Comparison of ENCODE assay signal across 7 mouse cellular contexts in the genomic region with DNA sequence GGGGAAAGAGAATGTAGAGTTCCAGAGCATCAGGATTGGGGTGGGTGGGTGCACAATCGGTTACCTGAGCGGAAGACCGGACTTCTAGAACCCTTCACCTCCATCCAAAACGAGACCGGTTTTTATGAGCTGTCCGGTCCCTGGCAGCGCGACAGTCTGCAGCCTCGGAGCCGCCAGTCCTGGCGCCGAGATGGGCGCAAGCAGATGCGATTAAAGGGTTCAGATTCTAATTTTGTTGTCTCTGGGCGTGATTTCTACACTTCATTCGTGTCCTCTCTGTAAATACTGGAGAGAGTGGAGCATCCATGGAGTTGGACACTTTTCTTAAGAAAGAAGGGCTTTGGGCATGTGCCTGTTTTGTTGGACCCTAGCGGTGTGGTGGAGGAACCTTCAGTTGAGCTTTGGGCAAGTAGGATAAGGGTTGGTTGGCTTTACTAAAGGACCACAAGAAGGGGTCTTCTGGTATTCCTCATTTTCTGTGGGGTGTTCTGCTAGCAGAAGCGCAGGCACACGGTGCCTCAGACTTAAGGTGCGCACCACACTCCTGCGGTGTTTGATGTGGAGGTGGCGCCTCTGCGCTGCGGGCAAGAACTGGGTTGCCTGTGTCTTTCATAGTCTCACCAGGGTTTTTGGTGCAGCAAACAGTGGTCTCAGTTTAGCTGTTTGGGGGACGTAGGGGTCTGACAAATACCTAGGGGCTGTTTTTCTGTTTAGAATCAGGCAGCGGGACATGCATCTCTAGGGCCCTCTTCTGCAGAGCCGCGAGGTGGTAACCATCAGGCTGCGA. TPM values are rescaled to one million over a fixed set of nuclear protein-coding genes. Genes with fewer than 3 reads are reported as not detected.
DNase-seq lines count a peak whose midpoint lies in the region; ATAC-seq and TF ChIP-seq lines count a peak whose summit lies in the region.

No protein-coding gene starts in this region.

- H3K4me3 ChIP-seq in lung, postnatal 0 days (ENCODE audit: low read depth, low read length) = peak overlapping the region; percentile 46
- peak overlapping the region; percentile 42 for H3K4me3 ChIP-seq in embryonic facial prominence, embryonic 11.5 days (ENCODE audit: low read depth, low read length)
- H3K4me3 ChIP-seq in intestine, postnatal 0 days (ENCODE audit: low read depth, low read length) = peak overlapping the region; percentile 40
- H3K4me3 ChIP-seq in midbrain, embryonic 16.5 days (ENCODE audit: low read depth, low read length) = peak overlapping the region; percentile 62

- peak overlapping the region; percentile 71 for H3K4me2 ChIP-seq in lung, postnatal 0 days (replicated peaks; ENCODE audit: low read depth, low read length)
- H3K4me2 ChIP-seq in embryonic facial prominence, embryonic 11.5 days (ENCODE audit: low read depth, low read length) = peak overlapping the region; percentile 89
- H3K4me2 ChIP-seq in intestine, postnatal 0 days (replicated peaks; ENCODE audit: low read depth) = peak overlapping the region; percentile 66
- H3K4me2 ChIP-seq in midbrain, embryonic 16.5 days (ENCODE audit: low read length) = peak overlapping the region; percentile 96

- no peak for DNase-seq in lung, postnatal 0 days (ENCODE audit: low spot score)
- no peak for DNase-seq in lung, postnatal 36 days
- DNase-seq in embryonic facial prominence, embryonic 11.5 days (ENCODE audit: low spot score) = peak; percentile 9
- DNase-seq in thymus, postnatal 36 days = no peak
- no peak for DNase-seq in adrenal gland, adult 18-20 months (ENCODE audit: low spot score in 2 of 2)

- H3K27me3 ChIP-seq in lung, postnatal 0 days (replicated peaks; ENCODE audit: insufficient read depth, low read length) = peaks cover 23% of the 10 kb centered on the region
- peaks cover 19% of the 10 kb centered on the region for H3K27me3 ChIP-seq in embryonic facial prominence, embryonic 11.5 days (ENCODE audit: control insufficient read depth, insufficient read depth, low read length)
- H3K27me3 ChIP-seq in intestine, postnatal 0 days (replicated peaks; ENCODE audit: control insufficient read depth, insufficient read depth, low read length) = peaks cover 30% of the 10 kb centered on the region
- peaks cover 12% of the 10 kb centered on the region for H3K27me3 ChIP-seq in midbrain, embryonic 16.5 days (ENCODE audit: control insufficient read depth, insufficient read depth, low read depth, low read length)

- H3K36me3 ChIP-seq in lung, postnatal 0 days (ENCODE audit: insufficient read depth, low read length) = no peaks in the 10 kb centered on the region
- no peaks in the 10 kb centered on the region for H3K36me3 ChIP-seq in embryonic facial prominence, embryonic 11.5 days (replicated peaks; ENCODE audit: control insufficient read depth, insufficient read depth, low read depth, low read length)
- no peaks in the 10 kb centered on the region for H3K36me3 ChIP-seq in intestine, postnatal 0 days (ENCODE audit: control insufficient read depth, insufficient read depth)
- H3K36me3 ChIP-seq in midbrain, embryonic 16.5 days (ENCODE audit: control insufficient read depth, insufficient read depth, low read length) = no peaks in the 10 kb centered on the region

- H3K9ac ChIP-seq in lung, postnatal 0 days (replicated peaks; ENCODE audit: low read depth) = no peak overlapping the region
- H3K9ac ChIP-seq in embryonic facial prominence, embryonic 11.5 days (replicated peaks; ENCODE audit: low read length) = peak overlapping the region; percentile 54
- no peak overlapping the region for H3K9ac ChIP-seq in intestine, postnatal 0 days (ENCODE audit: low read depth, low read length)
- H3K9ac ChIP-seq in midbrain, embryonic 16.5 days (ENCODE audit: low read depth, low read length) = peak overlapping the region; percentile 82

- 2% methylated on average over 29 of the region's 29 CpGs for WGBS in lung, postnatal 0 days
- WGBS in embryonic facial prominence, embryonic 11.5 days = 3% methylated on average over 29 of the region's 29 CpGs
- WGBS in intestine, postnatal 0 days = 2% methylated on average over 29 of the region's 29 CpGs
- 1% methylated on average over 29 of the region's 29 CpGs for WGBS in midbrain, embryonic 16.5 days

- ATAC-seq in lung, postnatal 0 days = no peak
- no peak for ATAC-seq in embryonic facial prominence, embryonic 11.5 days (replicated peaks; ENCODE audit: insufficient number of reproducible peaks, low FRiP score, low TSS enrichment, low read depth)
- ATAC-seq in intestine, postnatal 0 days = no peak
- peak; percentile 43 for ATAC-seq in midbrain, embryonic 16.5 days

- H3K9me3 ChIP-seq in lung, postnatal 0 days (ENCODE audit: low read length) = no peaks in the 10 kb centered on the region
- no peaks in the 10 kb centered on the region for H3K9me3 ChIP-seq in embryonic facial prominence, embryonic 11.5 days (replicated peaks; ENCODE audit: control insufficient read depth, low read length)
- H3K9me3 ChIP-seq in intestine, postnatal 0 days (ENCODE audit: control insufficient read depth) = no peaks in the 10 kb centered on the region
- no peaks in the 10 kb centered on the region for H3K9me3 ChIP-seq in midbrain, embryonic 16.5 days (replicated peaks; ENCODE audit: control insufficient read depth, low read length, poor library complexity, severe bottlenecking)

- no peak for TF ChIP-seq EP300 in lung, postnatal 0 days (IDR thresholded peaks at IDR 0.05)

- no peak for TF ChIP-seq CTCF in lung, postnatal 0 days (IDR thresholded peaks at IDR 0.05)
- TF ChIP-seq CTCF in intestine, postnatal 0 days (IDR thresholded peaks at IDR 0.05; ENCODE audit: low read depth) = peak; percentile 4; the same call in 1 of the 2 replicates

- no peaks in the 10 kb centered on the region for H3K4me1 ChIP-seq in lung, postnatal 0 days (ENCODE audit: insufficient read depth, low read depth, low read length)
- no peaks in the 10 kb centered on the region for H3K4me1 ChIP-seq in embryonic facial prominence, embryonic 11.5 days (ENCODE audit: control insufficient read depth, insufficient read depth, low read length)
- H3K4me1 ChIP-seq in intestine, postnatal 0 days (replicated peaks; ENCODE audit: control insufficient read depth, insufficient read depth, low read length) = no peaks in the 10 kb centered on the region
- H3K4me1 ChIP-seq in midbrain, embryonic 16.5 days (ENCODE audit: control insufficient read depth, insufficient read depth, low read length) = peaks cover 10% of the 10 kb centered on the region

- no peak overlapping the region for H3K27ac ChIP-seq in lung, postnatal 0 days (ENCODE audit: low read length)
- H3K27ac ChIP-seq in embryonic facial prominence, embryonic 11.5 days (replicated peaks; ENCODE audit: low read depth, low read length) = no peak overlapping the region
- no peak overlapping the region for H3K27ac ChIP-seq in intestine, postnatal 0 days (ENCODE audit: low read depth, low read length)
- no peak overlapping the region for H3K27ac ChIP-seq in midbrain, embryonic 16.5 days (ENCODE audit: low read length)

RNA-seq across cellular contexts. Expression of gene C530025M09Rik, which starts 0.6 kb away (rescaled TPM):
- polyA plus RNA-seq in lung, postnatal 0 days (2015; fragmentation: Nextera tagmentation; extraction: Ambion mirVana) = not detected in 2 replicates
- not detected in 2 replicates for polyA plus RNA-seq in embryonic facial prominence, embryonic 11.5 days (2014; fragmentation: Nextera tagmentation; extraction: Ambion mirVana)
- polyA plus RNA-seq in intestine, postnatal 0 days (2015; fragmentation: Nextera tagmentation; extraction: Ambion mirVana) = 0.35 and 0.54 TPM in 2 replicates
- 0.72 and 0.94 TPM in 2 replicates for polyA plus RNA-seq in midbrain, embryonic 16.5 days (2015; fragmentation: Nextera tagmentation; extraction: Ambion mirVana)
- not detected for total RNA-seq in adrenal gland, adult 18-20 months (2021)

RNA-seq across cellular contexts. Expression of gene Syndig1, which starts 2.6 kb away (rescaled TPM):
- polyA plus RNA-seq in lung, postnatal 0 days (2015; fragmentation: Nextera tagmentation; extraction: Ambion mirVana) = 0.68 and 1.2 TPM in 2 replicates
- polyA plus RNA-seq in embryonic facial prominence, embryonic 11.5 days (2014; fragmentation: Nextera tagmentation; extraction: Ambion mirVana) = 4.1 and 6.7 TPM in 2 replicates
- 10.4 and 12.0 TPM in 2 replicates for polyA plus RNA-seq in intestine, postnatal 0 days (2015; fragmentation: Nextera tagmentation; extraction: Ambion mirVana)
- 22.1 and 27.6 TPM in 2 replicates for polyA plus RNA-seq in midbrain, embryonic 16.5 days (2015; fragmentation: Nextera tagmentation; extraction: Ambion mirVana)
- 1 to 10 TPM in 1 of 2 experiments, under 1 TPM in 1; 0.86 to 1.3 TPM for total RNA-seq in adrenal gland, adult 18-20 months (2021)

Comparison
In these comparisons a context has a peak if more than half of its experiments do, and no peak if none do; other contexts are left out.
1. H3K9ac ChIP-seq: peak in embryonic facial prominence, embryonic 11.5 days (single experiment) and midbrain, embryonic 16.5 days (single experiment); none in lung, postnatal 0 days (single experiment) and intestine, postnatal 0 days (single experiment).
2. Peak in every context shown above with its lines, with median percentiles within 50 percentile points of each other: H3K4me2 ChIP-seq and H3K4me3 ChIP-seq.